Mouse (Mus musculus) midbrain, embryonic 14.5 days (tissue): Measurements from ENCODE around the gene Lef1. TPM values are rescaled to one million over a fixed set of nuclear protein-coding genes. Genes with fewer than 3 reads are reported as not detected.
A peak's percentile ranks its signal among the peaks of the same experiment; 100 is the strongest.

ENCODE experiments used
- ATAC-seq: fragments of 200-750 bp; cut with Nextera tagmentation; 2 replicates; pipeline ENCODE4 v1.8.0; 2017; ENCODE audit warnings: moderate number of reproducible peaks, moderate library complexity; ENCODE audit not compliant: low FRiP score, low TSS enrichment
- DNase-seq: peaks from one replicate; pipeline ENCODE4 v3.0.0-alpha.2; 2015
- H3K27ac ChIP-seq: fragments of 300-500 bp; sonication (generic); replicated peaks from 2 replicates; pipeline ENCODE4 v1.5.1; 2014; ENCODE audit warnings: mild to moderate bottlenecking, low read depth, low read length, moderate library complexity
- H3K27me3 ChIP-seq: fragments of 300-500 bp; sonication (generic); 2 replicates; pipeline ENCODE4 v1.6.1; 2014; ENCODE audit warnings: low read length, control low read depth, mixed read lengths; ENCODE audit not compliant: control insufficient read depth, insufficient read depth
- H3K36me3 ChIP-seq: fragments of 300-500 bp; sonication (generic); 2 replicates; pipeline ENCODE4 v1.6.1; 2014; ENCODE audit warnings: low read length, control low read depth; ENCODE audit not compliant: control insufficient read depth, insufficient read depth
- H3K4me1 ChIP-seq: fragments of 300-500 bp; sonication (generic); 2 replicates; pipeline ENCODE4 v1.6.1; 2014; ENCODE audit warnings: mild to moderate bottlenecking, antibody characterized with exemption, low read length, control low read depth; ENCODE audit not compliant: control insufficient read depth, insufficient read depth
- H3K4me2 ChIP-seq: fragments of 300-500 bp; sonication (generic); 2 replicates; pipeline ENCODE4 v1.6.1; 2014; ENCODE audit warnings: mild to moderate bottlenecking, low read length, moderate library complexity
- H3K4me3 ChIP-seq: fragments of 300-500 bp; sonication (generic); replicated peaks from 2 replicates; pipeline ENCODE4 v1.5.1; 2014; ENCODE audit warnings: low read depth, low read length
- H3K9ac ChIP-seq: fragments of 300-500 bp; sonication (generic); replicated peaks from 2 replicates; pipeline ENCODE4 v1.6.1; 2014; ENCODE audit warnings: mild to moderate bottlenecking, low read length, moderate library complexity
- H3K9me3 ChIP-seq: fragments of 300-500 bp; sonication (generic); 2 replicates; pipeline ENCODE4 v1.6.1; 2016; ENCODE audit warnings: low read length, control low read depth, mixed read lengths; ENCODE audit not compliant: control insufficient read depth
- WGBS: fragments of 180-500 bp; shearing (Covaris S2); extraction: QIAGEN DNeasy Blood & Tissue Kit; methylation state at CpG from one replicate; pipeline ENCODE4 v1.1.7; 2014; 5-methylcytosine and 5-hydroxymethylcytosine counted together
- polyA plus RNA-seq: library from polyadenylated mRNA; unstranded; fragments of >200 nt; fragmentation: Nextera tagmentation; extraction: Ambion mirVana; gene quantifications from 2 replicates; pipeline ENCODE4 v1.2.1, GENCODE M21; 2014

The Lef1 gene
- polyA plus RNA-seq, 1 experiment from 2014 or later, result 93.8 TPM

GRCm38 (mm10) chr3:131259392-131259965, 149.2 kb downstream of the Lef1 start:
- H3K9me3 ChIP-seq, result no peaks in the 10 kb centered on the region

GRCm38 (mm10) chr3:131260418-131260817, 150.1 kb downstream of the Lef1 start:
- no peaks in the 10 kb centered on the region for H3K4me1 ChIP-seq
- no peak overlapping the region for H3K9ac ChIP-seq
- H3K4me3 ChIP-seq, result no peak overlapping the region
- H3K4me2 ChIP-seq, result no peak overlapping the region
- H3K9me3 ChIP-seq, result no peaks in the 10 kb centered on the region
- 97% methylated on average over 6 of the region's 6 CpGs for WGBS
- H3K27ac ChIP-seq, result no peak overlapping the region
- no peaks in the 10 kb centered on the region for H3K36me3 ChIP-seq
- H3K27me3 ChIP-seq, result no peaks in the 10 kb centered on the region
- ATAC-seq, result no peak
- DNase-seq, result no peak

More at GRCm38 (mm10) chr3:131259392-131259965, 149.2 kb downstream of the Lef1 start:
- no peak overlapping the region for H3K4me2 ChIP-seq
- WGBS, result 93% methylated on average over 9 of the region's 9 CpGs
- H3K4me1 ChIP-seq, result no peaks in the 10 kb centered on the region
- no peak overlapping the region for H3K9ac ChIP-seq
- H3K36me3 ChIP-seq, result no peaks in the 10 kb centered on the region
- ATAC-seq (no peak), DNase-seq (no peak)
- H3K27ac ChIP-seq, result no peak overlapping the region
- H3K27me3 ChIP-seq, result no peaks in the 10 kb centered on the region
- H3K4me3 ChIP-seq, result no peak overlapping the region

GRCm38 (mm10) chr3:131263766-131264486, 153.7 kb downstream of the Lef1 start:
- Histone ChIP-seq H3K4me2 (no peak overlapping the region), H3K9me3 (no peaks in the 10 kb centered on the region), H3K27ac (no peak overlapping the region), H3K4me3 (no peak overlapping the region), H3K36me3 (no peaks in the 10 kb centered on the region), H3K9ac (no peak overlapping the region), H3K27me3 (no peaks in the 10 kb centered on the region), H3K4me1 (no peaks in the 10 kb centered on the region)
- ATAC-seq (no peak), DNase-seq (no peak)
- WGBS, result 68% methylated on average over 15 of the region's 15 CpGs

- no peak for ATAC-seq
- H3K4me3 ChIP-seq, result no peak overlapping the region
- DNase-seq, result no peak
- H3K9ac ChIP-seq, result no peak overlapping the region
- H3K4me2 ChIP-seq, result no peak overlapping the region
- no peaks in the 10 kb centered on the region; the same call in 1 of the 2 replicates for H3K4me1 ChIP-seq
- H3K27ac ChIP-seq, result no peak overlapping the region
- H3K27me3 ChIP-seq, result no peaks in the 10 kb centered on the region
- no peaks in the 10 kb centered on the region for H3K9me3 ChIP-seq
- WGBS, result 92% methylated on average over 8 of the region's 8 CpGs
- no peaks in the 10 kb centered on the region for H3K36me3 ChIP-seq
Measured at GRCm38 (mm10) chr3:131265516-131265915, 155.2 kb downstream of the Lef1 start.

- H3K36me3 ChIP-seq, result no peaks in the 10 kb centered on the region
- H3K9ac ChIP-seq, result no peak overlapping the region
- peaks cover 7% of the 10 kb centered on the region; the same call in 1 of the 2 replicates for H3K4me1 ChIP-seq
- H3K4me2 ChIP-seq, result no peak overlapping the region
- DNase-seq (no peak), ATAC-seq (no peak)
- H3K27ac ChIP-seq, result no peak overlapping the region
- H3K9me3 ChIP-seq, result no peaks in the 10 kb centered on the region
- H3K27me3 ChIP-seq, result no peaks in the 10 kb centered on the region
- H3K4me3 ChIP-seq, result no peak overlapping the region
- WGBS, result 89% methylated on average over 3 of the region's 3 CpGs
Measured at GRCm38 (mm10) chr3:131266366-131267050, 156.2 kb downstream of the Lef1 start.

GRCm38 (mm10) chr3:131270381-131270780, 160.1 kb downstream of the Lef1 start:
- no peaks in the 10 kb centered on the region for H3K27me3 ChIP-seq
- no peak overlapping the region for H3K4me3 ChIP-seq
- no peaks in the 10 kb centered on the region for H3K36me3 ChIP-seq
- H3K9me3 ChIP-seq, result no peaks in the 10 kb centered on the region
- DNase-seq, result no peak
- ATAC-seq, result no peak
- no peak overlapping the region for H3K4me2 ChIP-seq
- H3K9ac ChIP-seq, result no peak overlapping the region
- H3K27ac ChIP-seq, result no peak overlapping the region
- 11% methylated on average over 6 of the region's 6 CpGs for WGBS
- H3K4me1 ChIP-seq, result peaks cover 10% of the 10 kb centered on the region

- Histone ChIP-seq H3K27ac (no peak overlapping the region), H3K27me3 (no peaks in the 10 kb centered on the region), H3K9ac (no peak overlapping the region), H3K9me3 (no peaks in the 10 kb centered on the region), H3K36me3 (no peaks in the 10 kb centered on the region), H3K4me2 (peak overlapping the region; percentile 83), H3K4me3 (peak overlapping the region; percentile 63), H3K4me1 (peaks cover 10% of the 10 kb centered on the region)
- peak; percentile 43 for DNase-seq
- 0 out of 2 replicates have a peak, but pooled peaks have one; percentile 38 for ATAC-seq
- 6% methylated on average over 8 of the region's 8 CpGs for WGBS
Measured at GRCm38 (mm10) chr3:131271157-131271556, 160.9 kb downstream of the Lef1 start.

- Histone ChIP-seq H3K4me2 (peak within 1 kb of the TSS; percentile 83), H3K9me3 (no peaks in the 10 kb centered on the region), H3K9ac (peak within 1 kb of the TSS; percentile 49), H3K4me1 (peaks cover 10% of the 10 kb centered on the region), H3K36me3 (no peaks in the 10 kb centered on the region), H3K4me3 (peak within 1 kb of the TSS; percentile 63), H3K27me3 (no peaks in the 10 kb centered on the region), H3K27ac (no peak within 1 kb of the TSS)
- ATAC-seq (peak; percentile 93), DNase-seq (peak; percentile 86)
- under 1% methylated on average over 53 of the region's 54 CpGs for WGBS
Measured at GRCm38 (mm10) chr3:131271559-131272373, 161.5 kb downstream of the Lef1 start, which contains the start of gene Hadh. Gene Hadh (minus strand): TSS chr3:131272101.
